Mouse (Mus musculus) midbrain, postnatal 0 days (tissue): Measurements from ENCODE around the gene Dtx1. TPM values are rescaled to one million over a fixed set of nuclear protein-coding genes. Genes with fewer than 3 reads are reported as not detected.

Source experiments
- ATAC-seq: fragments of 200-750 bp; cut with Nextera tagmentation; 2 replicates; pipeline ENCODE4 v1.8.0; 2017; ENCODE audit warnings: moderate number of reproducible peaks, mild to moderate bottlenecking, moderate TSS enrichment, moderate library complexity; ENCODE audit not compliant: low FRiP score
- DNase-seq: peaks from one replicate; pipeline ENCODE4 v3.0.0-alpha.2; 2015; ENCODE audit warnings: low spot score
- H3K27ac ChIP-seq: fragments of 300-500 bp; sonication (generic); 2 replicates; pipeline ENCODE4 v1.5.1; 2014; ENCODE audit warnings: low read depth, mild to moderate bottlenecking, low read length, mixed read lengths
- H3K27me3 ChIP-seq: fragments of 300-500 bp; sonication (generic); 2 replicates; pipeline ENCODE4 v1.6.1; 2014; ENCODE audit warnings: low read length, control low read depth, mixed read lengths; ENCODE audit not compliant: insufficient read depth
- H3K36me3 ChIP-seq: fragments of 300-500 bp; sonication (generic); 2 replicates; pipeline ENCODE4 v1.6.1; 2014; ENCODE audit warnings: low read length, control low read depth, mixed read lengths; ENCODE audit not compliant: insufficient read depth
- H3K4me1 ChIP-seq: fragments of 300-500 bp; sonication (generic); 2 replicates; pipeline ENCODE4 v1.6.1; 2014; ENCODE audit warnings: mild to moderate bottlenecking, control low read depth, antibody characterized with exemption, low read length, mixed read lengths; ENCODE audit not compliant: insufficient read depth
- H3K4me2 ChIP-seq: fragments of 300-500 bp; sonication (generic); 2 replicates; pipeline ENCODE4 v1.6.1; 2014; ENCODE audit warnings: low read depth, mild to moderate bottlenecking, low read length, mixed read lengths; ENCODE audit not compliant: poor library complexity, severe bottlenecking
- H3K4me3 ChIP-seq: fragments of 300-500 bp; sonication (generic); 2 replicates; pipeline ENCODE4 v1.5.1; 2014; ENCODE audit warnings: low read depth, mild to moderate bottlenecking, low read length, moderate library complexity
- H3K9ac ChIP-seq: fragments of 300-500 bp; sonication (generic); replicated peaks from 2 replicates; pipeline ENCODE4 v1.6.1; 2014; ENCODE audit warnings: mild to moderate bottlenecking, low read length, moderate library complexity, mixed read lengths; ENCODE audit not compliant: poor library complexity, severe bottlenecking
- H3K9me3 ChIP-seq: fragments of 300-500 bp; sonication (generic); 2 replicates; pipeline ENCODE4 v1.6.1; 2016; ENCODE audit warnings: low read length, control low read depth
- CTCF ChIP-seq: IDR thresholded peaks from 2 replicates; pipeline ENCODE4 v1.5.1; 2016; ENCODE audit warnings: antibody characterized with exemption, mild to moderate bottlenecking
- WGBS: fragments of 180-500 bp; shearing (Covaris S2); extraction: QIAGEN DNeasy Blood & Tissue Kit; methylation state at CpG from one replicate; pipeline ENCODE4 v1.1.7; 2014; 5-methylcytosine and 5-hydroxymethylcytosine counted together
- polyA plus RNA-seq: library from polyadenylated mRNA; unstranded; fragments of >200 nt; fragmentation: Nextera tagmentation; extraction: Ambion mirVana; gene quantifications from 2 replicates; pipeline ENCODE4 v1.2.1, GENCODE M21; 2015
- total RNA-seq: library from RNA; depleted of rRNA; stranded (reverse); fragments of >200 nt; gene quantifications from 2 replicates; pipeline ENCODE4 v1.2.3, GENCODE M21; 2014

Dtx1 gene
- total and polyA plus RNA-seq, 2 experiments from 2014 or later, result 67.9 to 242 TPM

DNA sequence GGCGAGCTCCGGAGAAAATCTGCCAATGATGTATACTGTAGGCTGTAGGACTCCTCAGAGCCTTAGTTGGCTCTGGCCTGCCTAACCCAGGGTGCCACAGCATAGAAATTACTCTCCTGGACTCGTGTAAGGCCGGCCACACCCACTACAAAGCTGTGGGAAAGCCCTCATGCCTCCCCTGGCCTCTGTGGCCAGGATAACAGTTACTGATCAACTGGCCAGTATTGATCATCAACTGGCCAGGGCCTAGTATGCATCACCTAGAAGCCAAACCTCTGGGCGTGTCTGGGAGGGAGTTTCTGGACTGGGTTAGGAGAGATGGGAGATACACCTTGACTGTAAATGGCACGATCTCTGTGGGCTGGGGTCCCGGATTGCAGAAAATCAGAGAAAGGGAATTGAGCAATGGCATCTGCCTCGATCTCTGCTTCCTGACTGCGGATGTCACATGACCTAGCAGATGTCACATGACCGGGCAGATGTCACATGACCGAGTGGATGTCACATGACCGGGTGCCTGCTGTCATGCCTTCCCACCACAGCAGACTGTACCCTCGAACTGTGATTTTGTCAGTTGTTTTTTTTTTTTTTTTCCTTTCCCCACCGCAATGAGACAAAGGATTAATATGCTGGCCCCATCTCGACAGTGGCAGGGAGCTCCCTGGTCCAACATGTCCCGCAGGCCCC, 15.5 kb downstream of the Dtx1 start:
- H3K4me1 ChIP-seq, result peaks cover 5% of the 10 kb centered on the region; the same call in 1 of the 2 replicates
- ATAC-seq (no peak), DNase-seq (peak; percentile 64)
- no peak overlapping the region for H3K4me2 ChIP-seq
- H3K4me3 ChIP-seq, result no peak overlapping the region
- H3K9ac ChIP-seq, result no peak overlapping the region
- no peak overlapping the region for H3K27ac ChIP-seq
- H3K36me3 ChIP-seq, result peaks cover 21% of the 10 kb centered on the region
- H3K27me3 ChIP-seq, result no peaks in the 10 kb centered on the region
- H3K9me3 ChIP-seq, result no peaks in the 10 kb centered on the region
- WGBS, result 80% methylated on average over 16 of the region's 16 CpGs
- TF ChIP-seq CTCF, result no peak

DNA sequence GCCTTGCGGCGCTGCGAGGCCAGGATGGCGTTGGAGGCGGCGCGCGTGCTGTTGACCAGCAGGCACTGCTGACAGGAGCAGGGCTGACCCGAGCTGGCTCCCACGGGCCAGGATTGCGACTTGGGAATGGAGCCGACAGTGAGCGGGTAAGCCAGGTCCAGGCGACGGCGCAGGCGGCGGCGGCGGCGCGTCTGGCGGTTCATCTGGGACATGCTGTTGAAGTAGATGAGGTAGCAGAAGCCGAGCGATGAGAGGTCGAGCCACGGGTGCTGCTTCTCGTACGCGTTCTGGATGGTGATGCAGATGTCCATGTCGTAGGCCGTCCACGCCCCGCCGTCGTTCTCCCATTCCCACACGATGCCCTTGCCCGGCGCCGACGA, 17.0 kb downstream of the Dtx1 start:
- Histone ChIP-seq H3K36me3 (peaks cover 33% of the 10 kb centered on the region), H3K27ac (no peak overlapping the region), H3K27me3 (no peaks in the 10 kb centered on the region), H3K9ac (no peak overlapping the region), H3K4me1 (peaks cover 5% of the 10 kb centered on the region; the same call in 1 of the 2 replicates), H3K4me2 (no peak overlapping the region), H3K4me3 (no peak overlapping the region), H3K9me3 (no peaks in the 10 kb centered on the region)
- ATAC-seq, result no peak
- no peak for DNase-seq
- TF ChIP-seq CTCF, result no peak
- 17% methylated on average over 39 of the region's 41 CpGs for WGBS

GRCm38 (mm10) chr5:120693931-120694694, 17.6 kb downstream of the Dtx1 start:
- Histone ChIP-seq H3K27me3 (no peaks in the 10 kb centered on the region), H3K9ac (no peak overlapping the region), H3K27ac (no peak overlapping the region), H3K36me3 (peaks cover 33% of the 10 kb centered on the region), H3K4me2 (no peak overlapping the region), H3K4me3 (no peak overlapping the region), H3K9me3 (no peaks in the 10 kb centered on the region), H3K4me1 (peaks cover 5% of the 10 kb centered on the region; the same call in 1 of the 2 replicates)
- ATAC-seq (no peak), DNase-seq (no peak)
- no peak for TF ChIP-seq CTCF
- WGBS, result 18% methylated on average over 37 of the region's 38 CpGs

- Histone ChIP-seq H3K4me1 (no peaks in the 10 kb centered on the region), H3K9me3 (no peaks in the 10 kb centered on the region), H3K36me3 (peaks cover 46% of the 10 kb centered on the region), H3K27me3 (no peaks in the 10 kb centered on the region), H3K9ac (no peak overlapping the region), H3K4me3 (no peak overlapping the region), H3K27ac (no peak overlapping the region), H3K4me2 (no peak overlapping the region)
- DNase-seq (no peak), ATAC-seq (no peak)
- 75% methylated on average over 19 of the region's 19 CpGs for WGBS
- no peak for TF ChIP-seq CTCF
Measured at GRCm38 (mm10) chr5:120692034-120692433, 19.7 kb downstream of the Dtx1 start.

- peaks cover 58% of the 10 kb centered on the region for H3K36me3 ChIP-seq
- DNase-seq (no peak), ATAC-seq (no peak)
Measured at GRCm38 (mm10) chr5:120690417-120690816, 21.3 kb downstream of the Dtx1 start.

DNA sequence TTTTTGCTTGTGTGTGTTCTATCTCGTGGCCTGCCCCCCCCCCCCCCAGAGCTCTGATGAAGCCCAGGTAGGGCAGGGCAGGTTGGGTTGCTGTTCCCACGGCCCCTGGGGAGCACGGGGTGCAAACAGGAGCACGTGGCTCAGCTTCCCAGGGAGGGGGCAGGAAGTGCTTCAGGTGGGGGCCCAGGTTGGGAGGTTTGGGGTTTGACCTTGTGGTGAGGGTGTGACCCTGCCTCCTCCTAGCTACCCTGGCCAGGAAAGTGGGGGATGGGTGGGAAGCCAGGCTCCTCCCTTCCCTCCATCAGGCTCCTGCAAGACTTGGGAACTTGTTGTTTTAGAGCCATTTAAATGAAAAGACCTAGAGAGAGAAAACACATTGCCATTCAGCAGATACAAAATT, 23.3 kb downstream of the Dtx1 start:
- ATAC-seq, result no peak
- 38% methylated on average over 3 of the region's 4 CpGs for WGBS
- H3K9ac ChIP-seq, result no peak overlapping the region
- H3K9me3 ChIP-seq, result no peaks in the 10 kb centered on the region
- no peak for TF ChIP-seq CTCF
- H3K4me1 ChIP-seq, result no peaks in the 10 kb centered on the region
- no peak for DNase-seq
- H3K36me3 ChIP-seq, result peaks cover 58% of the 10 kb centered on the region
- H3K4me3 ChIP-seq, result no peak overlapping the region
- H3K4me2 ChIP-seq, result no peak overlapping the region
- no peaks in the 10 kb centered on the region for H3K27me3 ChIP-seq
- H3K27ac ChIP-seq, result no peak overlapping the region; the same call in 1 of the 2 replicates

More at GRCm38 (mm10) chr5:120690417-120690816, 21.3 kb downstream of the Dtx1 start:
- Histone ChIP-seq H3K4me1 (no peaks in the 10 kb centered on the region), H3K4me3 (no peak overlapping the region), H3K9me3 (no peaks in the 10 kb centered on the region), H3K27me3 (no peaks in the 10 kb centered on the region), H3K9ac (no peak overlapping the region), H3K4me2 (no peak overlapping the region), H3K27ac (no peak overlapping the region)
- TF ChIP-seq CTCF, result no peak
- WGBS, result 65% methylated on average over 4 of the region's 4 CpGs
